Mouse (Mus musculus) liver, embryonic 14.5 days (tissue): ENCODE results near the gene Rtbdn. TPM values are rescaled to one million over a fixed set of nuclear protein-coding genes. Genes with fewer than 3 reads are reported as not detected.

Experiments
- ATAC-seq: fragments of 200-750 bp; cut with Nextera tagmentation; 2 replicates; pipeline ENCODE4 v1.8.0; 2017; ENCODE audit warnings: moderate number of reproducible peaks, mild to moderate bottlenecking, moderate library complexity; ENCODE audit not compliant: insufficient read depth
- DNase-seq, 3 experiments: peaks; one replicate each; pipeline ENCODE4 v3.0.0-alpha.2; 2012 to 2013; ENCODE audit warnings: low read depth in 3 of 3, low spot score in 3 of 3
- H3K27ac ChIP-seq: fragments of 300-500 bp; sonication (generic); 2 replicates; pipeline ENCODE4 v1.5.1; 2014; ENCODE audit warnings: moderate library complexity, mild to moderate bottlenecking, control low read depth, inconsistent platforms
- H3K27me3 ChIP-seq: fragments of 300-500 bp; sonication (generic); 2 replicates; pipeline ENCODE4 v1.6.1; 2014; ENCODE audit warnings: mild to moderate bottlenecking, low read length, moderate library complexity; ENCODE audit not compliant: control insufficient read depth, insufficient read depth
- H3K36me3 ChIP-seq: fragments of 300-500 bp; sonication (generic); replicated peaks from 2 replicates; pipeline ENCODE4 v1.6.1; 2014; ENCODE audit warnings: low read depth; ENCODE audit not compliant: control insufficient read depth, insufficient read depth
- H3K4me1 ChIP-seq, 2 experiments: fragments of 200-500 bp in 1 of 2; fragments of 300-500 bp in 1 of 2; sonication (generic) in 1 of 2; replicated peaks; 2 replicates each; pipeline ENCODE4 v1.6.1; 2012 to 2014; ENCODE audit warnings: antibody characterized with exemption in 1 of 2, inconsistent platforms in 1 of 2, low read length in 1 of 2; ENCODE audit not compliant: control insufficient read depth in 2 of 2, insufficient read depth in 2 of 2
- H3K4me2 ChIP-seq: fragments of 300-500 bp; sonication (generic); 2 replicates; pipeline ENCODE4 v1.6.1; 2014; ENCODE audit warnings: low read depth, mild to moderate bottlenecking, control low read depth, moderate library complexity
- H3K4me3 ChIP-seq, 2 experiments: fragments of 200-500 bp in 1 of 2; fragments of 300-500 bp in 1 of 2; sonication (generic) in 1 of 2; 2 replicates each; pipeline ENCODE4 v1.5.1; 2012 to 2014; ENCODE audit warnings: low read depth in 2 of 2, low read length in 2 of 2, mild to moderate bottlenecking in 2 of 2, control low read depth in 1 of 2, inconsistent platforms in 1 of 2, moderate library complexity in 1 of 2; ENCODE audit not compliant: insufficient read depth in 1 of 2
- H3K9ac ChIP-seq: fragments of 300-500 bp; sonication (generic); replicated peaks from 2 replicates; pipeline ENCODE4 v1.6.1; 2014; ENCODE audit warnings: mild to moderate bottlenecking, control low read depth, moderate library complexity
- H3K9me3 ChIP-seq: fragments of 300-500 bp; sonication (generic); 2 replicates; pipeline ENCODE4 v1.6.1; 2016; ENCODE audit warnings: low read length, mixed read lengths; ENCODE audit not compliant: control insufficient read depth
- CTCF ChIP-seq: IDR thresholded peaks from 2 replicates; pipeline ENCODE4 v1.5.1; 2016; ENCODE audit warnings: antibody characterized with exemption, low read depth, control low read depth
- EP300 ChIP-seq: IDR thresholded peaks from 2 replicates; pipeline ENCODE4 v1.6.1; 2016; ENCODE audit warnings: antibody characterized with exemption, low read depth
- WGBS: fragments of 180-500 bp; shearing (Covaris S2); extraction: QIAGEN DNeasy Blood & Tissue Kit; methylation state at CpG from one replicate; pipeline ENCODE4 v1.1.7; 2014; ENCODE audit not compliant: insufficient replicate concordance; 5-methylcytosine and 5-hydroxymethylcytosine counted together
- polyA plus RNA-seq, 2 experiments: library from polyadenylated mRNA; depleted of rRNA in 1 of 2; stranded (reverse) in 1 of 2; unstranded in 1 of 2; fragments of >200 nt; fragmentation: Nextera tagmentation in 1 of 2; extraction: Ambion mirVana in 1 of 2; gene quantifications; 2 replicates each; pipeline versions ENCODE4 v1.2.1 to v1.2.3; 2012 to 2014

Gene Rtbdn
- polyA plus RNA-seq, 2 experiments, result not detected

DNA sequence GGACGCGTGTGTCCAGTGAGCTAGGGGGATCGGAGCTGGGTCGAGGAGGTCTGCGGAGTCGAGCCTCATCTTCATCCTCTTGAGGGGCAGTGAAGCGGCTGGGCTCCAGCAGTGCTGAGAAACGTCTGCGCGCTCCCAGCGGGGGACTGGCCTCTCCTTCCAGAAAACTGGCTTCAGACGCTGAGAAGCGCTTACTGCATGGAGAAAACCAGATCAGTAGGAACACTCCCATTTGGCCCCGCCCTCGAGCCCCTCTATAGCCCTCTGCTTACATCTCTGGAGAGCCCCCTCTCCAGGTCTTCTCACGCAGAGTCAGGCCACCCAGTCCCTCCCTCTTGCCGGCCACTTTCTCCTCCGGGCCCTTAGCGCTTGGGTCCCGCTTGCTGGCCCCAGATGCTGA lies 29.0 kb upstream of the Rtbdn start:
- no peak overlapping the region for H3K4me3 ChIP-seq
- no peaks in the 10 kb centered on the region for H3K9me3 ChIP-seq
- peaks cover 5% of the 10 kb centered on the region; the same call in 1 of the 2 replicates for H3K27me3 ChIP-seq
- no peak for DNase-seq
- no peak for TF ChIP-seq CTCF
- TF ChIP-seq EP300, result no peak
- H3K27ac ChIP-seq, result no peak overlapping the region
- peaks cover 0 to 3% of the 10 kb centered on the region in 2 experiments; a peak in 2 of 4 replicates for H3K4me1 ChIP-seq
- WGBS, result 31% methylated on average over 20 of the region's 20 CpGs
- no peak for ATAC-seq
- H3K4me2 ChIP-seq, result no peak overlapping the region
- H3K9ac ChIP-seq, result no peak overlapping the region
- no peaks in the 10 kb centered on the region for H3K36me3 ChIP-seq

DNA sequence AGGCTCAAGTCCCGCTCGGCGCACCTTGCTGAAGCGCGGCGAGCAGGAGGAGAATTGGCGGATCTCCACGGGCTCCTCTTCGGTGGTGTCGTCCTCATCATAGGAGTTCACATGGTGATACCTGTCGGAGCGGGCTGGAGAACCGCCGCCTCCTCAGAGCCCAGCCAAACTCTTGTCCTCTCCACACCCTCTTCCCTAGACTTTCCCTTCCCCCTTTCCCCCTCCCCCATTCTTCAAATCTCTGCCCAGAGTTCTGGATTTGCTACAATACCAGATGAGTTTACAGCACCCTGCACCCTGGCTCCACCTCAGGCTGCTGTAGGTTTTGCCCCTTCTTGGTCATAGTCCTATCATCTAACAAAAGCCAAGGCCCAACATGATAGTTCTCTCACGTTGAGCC lies 28.1 kb upstream of the Rtbdn start:
- H3K4me1 ChIP-seq, result peaks cover 0 to under 1% of the 10 kb centered on the region in 2 experiments; a peak in 2 of 4 replicates
- H3K27me3 ChIP-seq, result peaks cover 5% of the 10 kb centered on the region; the same call in 1 of the 2 replicates
- no peaks in the 10 kb centered on the region for H3K36me3 ChIP-seq
- H3K27ac ChIP-seq, result no peak overlapping the region
- no peak for DNase-seq
- H3K4me2 ChIP-seq, result no peak overlapping the region
- no peak overlapping the region for H3K4me3 ChIP-seq
- 78% methylated on average over 15 of the region's 15 CpGs for WGBS
- TF ChIP-seq CTCF (no peak), EP300 (no peak)
- ATAC-seq, result no peak
- no peak overlapping the region for H3K9ac ChIP-seq
- H3K9me3 ChIP-seq, result no peaks in the 10 kb centered on the region

DNA sequence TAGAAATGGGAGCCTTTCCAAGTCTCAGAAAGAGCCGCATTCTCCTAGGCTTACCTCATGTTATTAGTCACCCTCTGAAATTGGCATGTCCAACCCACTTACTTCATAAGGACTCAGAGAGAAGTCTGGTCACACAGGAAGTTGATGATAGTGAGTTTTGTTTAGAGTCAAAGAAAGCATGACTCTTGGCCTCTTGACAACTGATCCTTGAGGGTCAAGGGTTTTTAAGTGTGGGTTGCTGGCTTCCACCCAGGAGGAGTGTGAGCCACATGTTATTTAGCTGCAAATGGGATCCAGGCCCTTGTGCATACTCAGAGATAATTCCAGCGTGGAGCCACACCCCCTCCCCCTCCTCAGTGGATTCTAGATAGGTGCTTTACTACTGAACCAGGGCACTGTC lies 25.2 kb upstream of the Rtbdn start:
- Histone ChIP-seq H3K36me3 (no peaks in the 10 kb centered on the region), H3K4me1 (no peaks in the 10 kb centered on the region), H3K4me3 (no peak overlapping the region), H3K9ac (no peak overlapping the region), H3K9me3 (no peaks in the 10 kb centered on the region), H3K4me2 (no peak overlapping the region), H3K27ac (no peak overlapping the region), H3K27me3 (peaks cover 5% of the 10 kb centered on the region; the same call in 1 of the 2 replicates)
- WGBS, result 59% methylated on average over 2 of the region's 2 CpGs
- no peak for ATAC-seq
- DNase-seq, result no peak
- TF ChIP-seq CTCF, result no peak
- TF ChIP-seq EP300, result no peak

DNA sequence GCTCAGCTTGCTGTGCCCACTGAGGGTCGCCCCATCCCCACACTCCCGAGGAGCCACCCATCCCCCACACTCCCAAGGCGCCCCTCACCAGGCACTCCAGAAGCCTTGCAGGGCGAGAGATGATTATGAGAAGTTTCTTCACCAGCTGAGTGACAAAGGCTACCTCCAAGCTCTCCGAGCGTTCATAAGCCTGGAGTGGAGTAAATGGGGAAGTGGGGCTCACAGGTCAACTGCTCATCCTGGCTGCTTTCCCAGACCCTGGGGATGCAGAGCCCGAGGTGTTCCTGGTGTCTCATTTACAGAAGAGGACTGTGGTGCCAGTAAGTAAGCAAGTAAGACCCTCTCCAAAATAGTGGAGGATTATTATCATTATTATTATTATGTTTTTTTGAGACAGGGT lies 21.2 kb upstream of the Rtbdn start:
- H3K9ac ChIP-seq, result no peak overlapping the region
- H3K4me1 ChIP-seq, result no peaks in the 10 kb centered on the region
- peaks cover 16% of the 10 kb centered on the region for H3K27me3 ChIP-seq
- H3K4me2 ChIP-seq, result no peak overlapping the region
- DNase-seq (no peak), ATAC-seq (no peak)
- no peak overlapping the region for H3K27ac ChIP-seq
- 40% methylated on average over 7 of the region's 7 CpGs for WGBS
- H3K9me3 ChIP-seq, result no peaks in the 10 kb centered on the region
- H3K4me3 ChIP-seq, result no peak overlapping the region
- no peaks in the 10 kb centered on the region for H3K36me3 ChIP-seq
- TF ChIP-seq CTCF (no peak), EP300 (no peak)

DNA sequence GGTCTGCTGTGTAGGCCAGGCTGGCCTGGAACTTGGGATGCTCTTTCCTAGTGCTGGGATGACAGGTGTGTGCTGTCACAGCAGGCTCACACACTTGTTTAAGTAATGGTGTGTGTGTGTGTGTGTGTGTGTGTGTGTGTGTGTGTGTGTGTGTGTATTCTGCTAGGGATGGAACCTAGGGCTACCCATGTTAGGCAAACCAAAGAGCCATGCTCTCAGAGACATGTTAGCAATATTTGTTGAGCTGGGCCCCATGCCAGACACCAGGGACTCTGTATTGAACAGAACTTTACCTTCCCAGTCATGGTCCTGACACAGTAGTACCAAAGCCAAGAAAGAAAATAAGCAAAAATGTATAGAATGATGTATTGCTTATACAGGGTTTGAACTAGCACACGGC lies 19.3 kb upstream of the Rtbdn start:
- H3K4me3 ChIP-seq, result no peak overlapping the region
- WGBS, result 54% methylated on average over 1 of the region's 1 CpGs
- H3K27me3 ChIP-seq, result peaks cover 29% of the 10 kb centered on the region

More for the DNA sequence above, 19.3 kb upstream of the Rtbdn start:
- ATAC-seq (no peak), DNase-seq (no peak)
- TF ChIP-seq CTCF (no peak), EP300 (no peak)
- no peaks in the 10 kb centered on the region for H3K4me1 ChIP-seq
- H3K9me3 ChIP-seq, result no peaks in the 10 kb centered on the region
- no peak overlapping the region for H3K27ac ChIP-seq
- no peaks in the 10 kb centered on the region for H3K36me3 ChIP-seq
- no peak overlapping the region for H3K4me2 ChIP-seq
- H3K9ac ChIP-seq, result no peak overlapping the region
